Mouse (Mus musculus) hindbrain, embryonic 12.5 days (tissue): ENCODE measurements at regions not wholly inside any gene's neighbourhood (a gene's known extent, or its start where the extent isn't known, plus 50 kb on each side); places are given as distances from the start of the nearest gene placed in this dataset.

Experiments
- ATAC-seq: fragments of 200-750 bp; cut with Nextera tagmentation; 2 replicates; pipeline ENCODE4 v1.8.0; 2017; ENCODE audit warnings: moderate TSS enrichment; ENCODE audit not compliant: low FRiP score
- H3K27ac ChIP-seq: fragments of 300-500 bp; sonication (generic); 2 replicates; pipeline ENCODE4 v1.5.1; 2016; ENCODE audit warnings: mild to moderate bottlenecking
- H3K27me3 ChIP-seq: fragments of 300-500 bp; sonication (generic); 2 replicates; pipeline ENCODE4 v1.6.1; 2016; ENCODE audit warnings: mild to moderate bottlenecking
- H3K36me3 ChIP-seq: fragments of 300-500 bp; sonication (generic); 2 replicates; pipeline ENCODE4 v1.6.1; 2016; ENCODE audit warnings: mild to moderate bottlenecking
- H3K4me1 ChIP-seq: fragments of 300-500 bp; sonication (generic); 2 replicates; pipeline ENCODE4 v1.6.1; 2016
- H3K4me2 ChIP-seq: fragments of 300-500 bp; sonication (generic); replicated peaks from 2 replicates; pipeline ENCODE4 v1.6.1; 2016; ENCODE audit warnings: mild to moderate bottlenecking
- H3K4me3 ChIP-seq: fragments of 300-500 bp; sonication (generic); 2 replicates; pipeline ENCODE4 v1.5.1; 2016; ENCODE audit warnings: mild to moderate bottlenecking
- H3K9ac ChIP-seq: fragments of 300-500 bp; sonication (generic); 2 replicates; pipeline ENCODE4 v1.6.1; 2016; ENCODE audit warnings: mild to moderate bottlenecking, moderate library complexity
- H3K9me3 ChIP-seq: fragments of 300-500 bp; sonication (generic); replicated peaks from 2 replicates; pipeline ENCODE4 v1.6.1; 2016; ENCODE audit warnings: mild to moderate bottlenecking
- WGBS: fragments of 180-500 bp; shearing (Covaris S2); methylation state at CpG from one replicate; pipeline ENCODE4 v1.1.7; 2016; 5-methylcytosine and 5-hydroxymethylcytosine counted together

- H3K4me2 ChIP-seq: no peak overlapping the region
- no peaks in the 10 kb centered on the region for H3K27me3 ChIP-seq
- no peak overlapping the region for H3K27ac ChIP-seq
- no peak for ATAC-seq
- no peak overlapping the region for H3K9ac ChIP-seq
- H3K4me1 ChIP-seq: peaks cover under 1% of the 10 kb centered on the region; the same call in 1 of the 2 replicates
- no peaks in the 10 kb centered on the region for H3K9me3 ChIP-seq
- WGBS: 81% methylated on average over 4 of the region's 4 CpGs
- no peak overlapping the region for H3K4me3 ChIP-seq
- H3K36me3 ChIP-seq: no peaks in the 10 kb centered on the region
These were observed 136.2 kb upstream of the Meis1 start for GRCm38 (mm10) chr11:19154813-19155616.

- no peaks in the 10 kb centered on the region for H3K36me3 ChIP-seq
- 82% methylated on average over 2 of the region's 2 CpGs for WGBS
- H3K27ac ChIP-seq: no peak overlapping the region
- H3K9me3 ChIP-seq: no peaks in the 10 kb centered on the region
- no peak overlapping the region for H3K4me2 ChIP-seq
- H3K27me3 ChIP-seq: no peaks in the 10 kb centered on the region
- ATAC-seq: no peak
- H3K4me1 ChIP-seq: no peaks in the 10 kb centered on the region
- H3K4me3 ChIP-seq: no peak overlapping the region
- no peak overlapping the region for H3K9ac ChIP-seq
These were observed 136.8 kb upstream of the Meis1 start for GRCm38 (mm10) chr11:19155617-19155983.

GRCm38 (mm10) chr11:19160227-19160626 lies 141.4 kb upstream of the Meis1 start:
- no peak overlapping the region for H3K27ac ChIP-seq
- no peak for ATAC-seq
- WGBS: 58% methylated on average over 3 of the region's 3 CpGs

GRCm38 (mm10) chr11:19160669-19161068 lies 141.9 kb upstream of the Meis1 start:
- no peak overlapping the region for H3K9ac ChIP-seq
- no peak for ATAC-seq
- no peaks in the 10 kb centered on the region for H3K9me3 ChIP-seq
- H3K4me2 ChIP-seq: no peak overlapping the region
- H3K27me3 ChIP-seq: no peaks in the 10 kb centered on the region
- 28% methylated on average over 5 of the region's 5 CpGs for WGBS
- H3K27ac ChIP-seq: no peak overlapping the region
- no peaks in the 10 kb centered on the region for H3K36me3 ChIP-seq
- H3K4me3 ChIP-seq: no peak overlapping the region
- H3K4me1 ChIP-seq: no peaks in the 10 kb centered on the region

More at GRCm38 (mm10) chr11:19160227-19160626, 141.4 kb upstream of the Meis1 start:
- Histone ChIP-seq H3K4me3 (no peak overlapping the region), H3K36me3 (no peaks in the 10 kb centered on the region), H3K27me3 (no peaks in the 10 kb centered on the region), H3K4me1 (no peaks in the 10 kb centered on the region), H3K4me2 (no peak overlapping the region), H3K9me3 (no peaks in the 10 kb centered on the region), H3K9ac (no peak overlapping the region)

- WGBS: 82% methylated on average over 2 of the region's 2 CpGs
- H3K4me1 ChIP-seq: 0 out of 2 replicates have a peak, but pooled peaks cover 2% of the 10 kb centered on the region
- no peak overlapping the region for H3K4me3 ChIP-seq
- H3K27me3 ChIP-seq: no peaks in the 10 kb centered on the region
- no peak overlapping the region for H3K4me2 ChIP-seq
- ATAC-seq: no peak
- no peaks in the 10 kb centered on the region for H3K36me3 ChIP-seq
- no peak overlapping the region for H3K9ac ChIP-seq
- no peaks in the 10 kb centered on the region for H3K9me3 ChIP-seq
- no peak overlapping the region for H3K27ac ChIP-seq
These were observed 152.2 kb upstream of the Meis1 start for GRCm38 (mm10) chr11:19170938-19171337.

GRCm38 (mm10) chr11:19174305-19175017 lies 155.7 kb upstream of the Meis1 start:
- H3K4me2 ChIP-seq: no peak overlapping the region
- no peaks in the 10 kb centered on the region for H3K9me3 ChIP-seq
- 0 out of 2 replicates have a peak, but pooled peaks cover 2% of the 10 kb centered on the region for H3K4me1 ChIP-seq
- 0 out of 2 replicates have a peak overlapping the region, but pooled peaks have one; percentile 12 for H3K27ac ChIP-seq
- H3K27me3 ChIP-seq: no peaks in the 10 kb centered on the region
- WGBS: 80% methylated on average over 13 of the region's 13 CpGs
- no peak overlapping the region for H3K4me3 ChIP-seq
- H3K36me3 ChIP-seq: no peaks in the 10 kb centered on the region
- ATAC-seq: no peak
- H3K9ac ChIP-seq: no peak overlapping the region

- Histone ChIP-seq H3K9me3 (no peaks in the 10 kb centered on the region), H3K27me3 (no peaks in the 10 kb centered on the region), H3K27ac (no peak overlapping the region), H3K4me2 (no peak overlapping the region), H3K4me1 (no peaks in the 10 kb centered on the region), H3K4me3 (no peak overlapping the region), H3K36me3 (no peaks in the 10 kb centered on the region), H3K9ac (no peak overlapping the region)
- no peak for ATAC-seq
- WGBS: 91% methylated on average over 1 of the region's 1 CpGs
These were observed 160.5 kb upstream of the Meis1 start for GRCm38 (mm10) chr11:19179290-19179689.

- Histone ChIP-seq H3K4me3 (no peak overlapping the region), H3K27ac (no peak overlapping the region), H3K4me1 (0 out of 2 replicates have a peak, but pooled peaks cover 3% of the 10 kb centered on the region), H3K27me3 (no peaks in the 10 kb centered on the region), H3K9ac (no peak overlapping the region), H3K36me3 (no peaks in the 10 kb centered on the region), H3K9me3 (no peaks in the 10 kb centered on the region), H3K4me2 (no peak overlapping the region)
- ATAC-seq: no peak
- WGBS: 74% methylated on average over 2 of the region's 2 CpGs
These were observed 171.0 kb upstream of the Meis1 start for GRCm38 (mm10) chr11:19189778-19190177.

- Histone ChIP-seq H3K36me3 (no peaks in the 10 kb centered on the region), H3K9me3 (no peaks in the 10 kb centered on the region), H3K27ac (no peak overlapping the region), H3K9ac (no peak overlapping the region), H3K4me1 (0 out of 2 replicates have a peak, but pooled peaks cover 3% of the 10 kb centered on the region), H3K4me3 (no peak overlapping the region), H3K27me3 (no peaks in the 10 kb centered on the region), H3K4me2 (no peak overlapping the region)
- no peak for ATAC-seq
- WGBS: 50% methylated on average over 1 of the region's 1 CpGs
These were observed 175.7 kb upstream of the Meis1 start for GRCm38 (mm10) chr11:19194464-19194863.

GRCm38 (mm10) chr11:19197790-19198189 lies 179.0 kb upstream of the Meis1 start:
- H3K27me3 ChIP-seq: no peaks in the 10 kb centered on the region
- H3K4me2 ChIP-seq: no peak overlapping the region
- 70% methylated on average over 1 of the region's 1 CpGs for WGBS
- no peak overlapping the region for H3K4me3 ChIP-seq
- H3K9me3 ChIP-seq: no peaks in the 10 kb centered on the region
- no peaks in the 10 kb centered on the region for H3K36me3 ChIP-seq
- ATAC-seq: no peak
- no peak overlapping the region for H3K27ac ChIP-seq
- no peak overlapping the region for H3K9ac ChIP-seq
- peaks cover 5% of the 10 kb centered on the region; the same call in 1 of the 2 replicates for H3K4me1 ChIP-seq

- 49% methylated on average over 8 of the region's 8 CpGs for WGBS
- no peaks in the 10 kb centered on the region for H3K27me3 ChIP-seq
- H3K27ac ChIP-seq: no peak overlapping the region
- H3K4me1 ChIP-seq: peaks cover 15% of the 10 kb centered on the region
- H3K4me3 ChIP-seq: no peak overlapping the region
- H3K9me3 ChIP-seq: no peaks in the 10 kb centered on the region
- ATAC-seq: peak; percentile 60
- no peak overlapping the region for H3K4me2 ChIP-seq
- H3K9ac ChIP-seq: no peak overlapping the region
- H3K36me3 ChIP-seq: no peaks in the 10 kb centered on the region
These were observed 184.1 kb upstream of the Meis1 start for GRCm38 (mm10) chr11:19202602-19203517.

GRCm38 (mm10) chr11:19203518-19203900 lies 184.7 kb upstream of the Meis1 start:
- no peak overlapping the region for H3K9ac ChIP-seq
- no peak overlapping the region for H3K27ac ChIP-seq
- no peaks in the 10 kb centered on the region for H3K9me3 ChIP-seq
- H3K36me3 ChIP-seq: no peaks in the 10 kb centered on the region
- H3K4me3 ChIP-seq: no peak overlapping the region
- H3K4me1 ChIP-seq: peaks cover 15% of the 10 kb centered on the region
- H3K4me2 ChIP-seq: no peak overlapping the region
- no peaks in the 10 kb centered on the region for H3K27me3 ChIP-seq
- no peak for ATAC-seq
- whole genome bisulfite sequencing: 80% methylated on average over 4 of the region's 4 CpGs
